Mouse (Mus musculus) urinary bladder, postnatal 14 days (tissue): ENCODE data around the gene Apol8.

Experiments
- DNase-seq: peaks from one replicate; pipeline ENCODE4 v3.0.0; 2021; ENCODE audit warnings: low spot score

The Apol8 gene

DNA sequence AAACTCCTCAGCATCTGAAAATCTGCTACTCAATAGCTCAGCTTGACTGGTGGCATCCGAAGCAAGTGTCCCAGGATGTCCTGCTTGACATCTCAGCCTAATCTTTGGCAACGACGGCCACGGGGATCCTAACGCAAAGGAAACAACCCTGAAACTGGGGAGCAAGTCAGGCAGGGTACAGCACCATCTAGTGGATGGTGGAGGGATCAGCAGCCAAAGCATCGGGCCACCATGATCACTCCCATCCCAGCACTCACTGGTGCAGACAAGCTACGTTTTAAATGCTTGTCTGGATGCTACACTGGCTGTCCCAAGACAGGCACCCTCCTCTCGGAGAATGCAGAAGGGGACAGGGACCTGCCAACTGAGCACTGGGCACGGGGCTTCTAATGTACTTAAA, at the start of gene Apol8:
Apol8 (minus strand) TSS at position 156 of the 400 bp plus-strand sequence.
- DNase-seq = peak; percentile 47

DNA sequence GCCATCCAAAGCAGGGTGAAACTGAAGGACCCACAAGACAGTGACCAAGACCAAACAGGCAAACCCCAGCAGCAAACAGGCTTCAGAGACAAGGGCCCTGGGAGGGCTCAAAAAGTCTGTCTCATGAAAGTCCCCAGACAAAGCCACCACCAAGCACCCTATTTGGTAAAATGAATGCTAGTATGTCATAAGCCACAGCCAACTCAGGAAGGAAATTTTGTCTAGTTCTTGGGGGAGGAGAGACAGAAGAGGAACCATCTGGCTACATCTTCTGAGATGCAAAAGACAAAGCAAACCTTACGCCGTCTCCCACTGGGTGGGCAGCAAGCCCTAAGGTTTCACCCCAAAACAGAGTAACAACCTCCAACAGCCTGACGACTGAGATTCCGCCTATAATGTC, 48.9 kb upstream of the Apol8 start:
- no peak for DNase-seq

DNA sequence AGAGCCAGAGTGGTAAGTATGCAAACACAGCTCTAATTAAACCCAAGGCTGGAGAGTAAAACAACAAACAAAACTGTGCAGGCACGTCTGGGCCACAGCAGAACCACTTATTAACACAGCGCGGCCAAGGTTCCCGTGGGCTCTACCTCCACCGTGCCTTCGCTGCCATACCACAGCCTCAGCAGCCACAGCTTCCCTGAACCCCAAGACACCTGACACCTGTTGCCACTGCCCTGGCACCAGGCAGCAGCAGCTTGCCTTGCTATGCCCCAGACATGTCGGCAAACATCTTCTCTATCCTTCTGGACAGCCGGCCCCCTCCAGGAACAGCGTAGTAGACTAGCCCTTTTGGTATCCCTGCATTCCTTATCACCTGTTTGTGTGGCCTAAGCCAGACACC, 48.1 kb upstream of the Apol8 start:
- no peak for DNase-seq

DNA sequence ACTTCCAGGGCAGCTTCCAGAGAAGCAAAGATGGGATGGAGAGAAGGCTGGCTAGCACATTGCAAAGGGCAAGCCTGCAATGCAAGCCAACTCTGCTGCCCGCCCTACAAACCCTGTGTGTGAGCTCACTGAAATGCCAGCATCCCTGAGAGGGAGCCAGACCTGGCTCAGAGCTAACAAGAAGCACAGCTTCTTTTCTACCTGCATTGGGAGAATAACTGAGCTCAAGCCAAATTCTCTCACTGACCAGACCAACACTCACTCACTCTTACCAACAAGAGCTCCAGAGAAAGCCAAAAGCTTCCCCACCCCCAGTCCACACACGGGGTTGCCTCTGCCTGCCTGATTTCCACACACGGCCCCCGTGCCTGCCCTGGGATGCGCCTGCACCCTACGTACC, 47.7 kb upstream of the Apol8 start:
- no peak for DNase-seq

DNA sequence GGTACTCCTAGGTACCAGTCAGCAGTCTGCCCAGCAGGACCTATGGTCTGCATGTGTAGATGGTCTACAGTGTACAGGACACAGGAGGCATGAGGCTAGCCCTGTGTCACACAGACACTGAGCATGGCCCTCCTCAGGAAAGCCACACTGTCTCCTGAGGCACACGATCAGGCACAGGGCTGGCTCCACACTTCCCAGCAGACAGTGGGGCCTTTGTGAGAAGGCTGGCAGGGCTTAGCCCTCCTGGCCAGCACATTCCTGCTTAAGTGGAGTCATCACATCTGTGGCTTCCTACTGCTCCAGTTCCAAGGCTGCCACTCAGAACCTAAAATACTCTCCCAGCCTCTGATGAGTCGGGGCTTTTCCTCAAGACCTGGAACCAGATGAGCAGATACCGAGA, 46.9 kb upstream of the Apol8 start:
- no peak for DNase-seq

DNA sequence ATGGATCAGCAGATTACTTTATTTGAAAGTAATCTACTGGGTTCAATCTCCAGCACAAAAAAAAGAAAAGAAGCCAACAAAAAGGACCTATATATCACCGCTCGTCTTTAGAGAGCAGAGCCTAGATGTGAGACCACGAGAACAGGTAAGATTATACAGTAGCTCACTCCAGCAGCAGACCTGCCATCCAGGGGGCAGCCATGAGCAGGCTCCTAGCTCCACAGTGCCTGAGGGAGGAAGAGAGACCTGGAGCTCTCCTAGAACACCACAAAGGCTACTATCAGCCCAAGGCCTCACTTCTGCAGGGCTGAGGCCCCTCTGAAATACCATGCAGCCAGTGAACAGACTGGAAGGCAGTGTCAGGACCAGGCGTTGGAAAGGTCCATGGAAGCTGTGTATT, 46.2 kb upstream of the Apol8 start:
- DNase-seq = no peak

DNA sequence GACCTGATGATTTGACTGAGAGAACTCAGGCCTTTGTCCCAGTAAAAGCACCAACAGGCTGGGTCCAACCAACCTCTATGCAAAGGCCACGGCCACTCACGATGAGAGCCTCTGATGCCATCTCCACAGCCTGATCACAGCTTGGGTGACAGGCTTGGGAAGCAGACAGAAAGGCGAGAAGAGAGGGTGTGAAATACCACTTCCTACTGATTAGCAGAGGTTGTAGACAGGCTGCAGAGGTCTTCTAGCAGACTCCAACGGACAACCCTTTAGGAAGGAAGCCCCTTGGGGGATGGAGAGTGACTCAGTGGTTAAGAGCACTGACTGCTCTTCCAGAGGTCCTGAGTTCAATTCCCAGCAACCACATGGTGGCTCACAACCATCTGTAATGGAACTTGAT, 44.4 kb upstream of the Apol8 start:
- no peak for DNase-seq

DNA sequence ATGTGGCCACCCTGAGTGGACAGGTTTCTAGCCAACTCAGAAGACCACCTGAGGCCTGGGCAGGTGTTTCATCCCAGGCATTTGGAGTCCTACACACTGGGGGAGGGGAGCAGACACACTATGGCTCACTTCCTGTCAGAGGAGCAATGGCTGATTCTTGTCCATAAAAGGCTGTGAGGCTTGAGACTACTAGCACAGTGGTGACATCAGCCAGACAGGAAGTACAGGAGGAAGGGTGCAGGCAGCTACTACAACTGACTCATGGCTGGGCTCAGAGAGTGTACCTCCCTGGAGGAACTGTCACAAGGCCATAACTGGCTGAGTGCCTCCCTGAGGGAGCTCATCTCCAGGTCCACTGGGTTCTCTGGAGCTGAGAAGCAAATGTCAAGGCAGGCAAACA, 43.7 kb upstream of the Apol8 start:
- DNase-seq = peak; percentile 76

DNA sequence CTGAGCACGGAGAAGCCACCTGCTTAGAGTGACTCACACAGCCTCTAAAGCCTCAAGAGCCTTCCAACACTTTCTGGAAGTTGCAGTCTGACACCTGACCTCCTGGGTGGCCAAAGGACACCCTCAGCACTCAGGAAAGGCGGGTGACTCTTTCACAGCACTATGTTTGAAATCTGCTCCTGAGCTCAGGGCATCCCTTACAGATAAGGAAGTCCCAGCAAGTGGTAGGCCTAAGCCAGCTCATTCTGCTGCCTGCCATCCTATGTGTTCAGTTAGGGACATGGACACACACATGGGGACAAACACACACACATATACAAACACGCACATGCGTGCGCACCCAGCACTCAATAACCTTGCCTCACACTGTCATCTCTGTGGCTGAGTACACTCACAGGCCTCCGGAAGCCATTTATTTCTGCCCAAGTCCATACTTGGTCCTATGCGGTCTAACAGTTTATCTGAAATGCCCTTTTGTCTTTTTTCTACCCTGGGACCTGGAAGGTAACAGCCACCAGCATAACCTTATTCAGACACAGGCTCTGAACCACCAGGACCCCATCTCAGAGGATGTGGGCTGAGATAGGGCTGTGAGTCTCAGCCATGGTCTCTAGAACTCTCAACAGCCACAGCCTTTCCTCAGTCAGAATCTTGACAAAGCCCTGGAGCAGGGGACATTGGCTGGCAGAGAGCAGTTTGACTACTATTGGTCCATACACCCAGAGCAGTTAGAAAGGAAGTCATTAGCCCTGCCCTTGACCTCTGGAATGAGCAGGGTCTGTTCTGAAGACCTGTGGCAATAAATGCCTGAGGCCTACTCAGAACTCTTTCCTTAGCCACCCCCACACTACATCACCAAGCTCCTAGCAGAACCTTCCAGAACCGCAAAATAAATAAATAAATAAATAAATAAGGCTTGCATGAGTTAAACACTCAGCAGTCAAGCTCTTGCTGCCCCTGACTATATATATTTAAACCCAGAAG, 43.0 kb upstream of the Apol8 start:
- DNase-seq = no peak

DNA sequence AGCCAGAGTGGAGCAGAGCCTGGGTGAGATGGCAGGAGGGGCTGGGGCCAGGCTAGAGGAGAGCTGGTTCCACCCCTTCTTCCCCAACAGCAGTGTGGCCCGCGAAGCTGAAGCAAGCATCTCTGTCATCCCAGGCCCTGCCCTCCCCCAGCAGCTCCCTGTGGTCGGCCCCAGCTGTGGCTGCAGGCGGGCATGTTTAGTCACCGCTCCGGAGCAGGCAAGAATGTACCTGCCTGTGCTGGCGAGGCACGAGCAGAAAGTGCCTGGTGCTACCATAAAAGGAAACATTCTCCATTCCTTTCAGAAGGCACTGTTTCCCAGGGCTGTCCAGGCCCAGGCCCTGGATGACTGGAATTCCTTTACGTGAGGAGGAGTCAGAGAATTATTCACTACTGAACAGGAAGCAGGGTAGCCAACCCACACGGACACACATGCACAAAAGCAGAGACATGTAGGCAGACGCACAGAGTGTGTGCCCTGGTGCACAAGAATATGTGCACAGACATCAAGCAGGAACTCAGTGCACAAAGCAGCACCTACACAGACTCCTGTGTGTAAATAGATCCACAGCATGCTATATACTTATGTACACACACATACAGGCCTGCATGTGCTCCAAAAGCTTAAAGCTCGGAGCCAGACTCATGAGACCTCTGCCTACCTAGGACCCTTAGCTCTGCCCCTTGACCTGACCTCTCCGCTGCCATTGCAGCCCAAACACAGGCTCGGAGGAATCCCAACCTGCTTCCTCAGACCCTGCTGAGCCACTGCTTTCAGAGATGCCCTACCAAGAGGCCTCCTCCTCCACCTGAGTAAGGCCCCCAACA, 42.1 kb upstream of the Apol8 start:
- DNase-seq = peak; percentile 87

DNA sequence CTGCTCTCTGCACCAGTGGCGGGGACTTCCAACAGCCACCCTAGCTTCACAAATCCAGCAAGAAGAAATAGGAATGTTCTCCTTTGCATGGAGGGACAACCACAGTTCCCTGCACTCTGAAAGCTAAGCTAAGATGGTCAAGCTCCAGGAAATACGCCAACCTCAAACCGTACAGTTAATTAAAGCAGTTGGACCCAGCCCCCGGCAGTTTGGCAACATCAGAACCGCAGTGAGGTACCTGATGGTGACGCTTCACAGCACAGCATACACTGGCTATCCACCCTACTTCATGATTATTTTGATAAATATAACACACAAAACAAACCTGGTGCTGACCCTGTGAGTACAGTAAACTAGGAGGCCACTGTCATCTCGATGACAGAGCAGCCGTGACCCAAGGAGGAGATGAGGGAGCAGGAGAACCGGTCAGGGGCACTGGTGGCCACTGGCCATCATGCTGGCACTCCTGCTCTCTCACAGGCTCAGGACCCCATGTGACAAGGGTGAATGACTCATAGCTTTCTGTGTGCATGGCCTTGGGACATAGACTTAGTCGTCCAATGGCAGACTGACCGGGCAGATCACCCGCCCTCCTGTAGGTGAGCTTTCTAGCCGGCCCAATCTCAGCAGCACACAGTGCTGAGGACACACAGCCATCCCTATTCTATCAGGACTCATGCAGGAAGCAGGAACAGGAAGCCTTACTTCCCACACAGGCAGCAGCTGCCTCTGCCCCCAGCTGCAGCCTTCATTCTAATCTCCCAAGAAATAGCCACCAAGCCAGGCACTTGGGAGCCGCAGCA, 41.0 kb upstream of the Apol8 start:
- peak; percentile 55 for DNase-seq

DNA sequence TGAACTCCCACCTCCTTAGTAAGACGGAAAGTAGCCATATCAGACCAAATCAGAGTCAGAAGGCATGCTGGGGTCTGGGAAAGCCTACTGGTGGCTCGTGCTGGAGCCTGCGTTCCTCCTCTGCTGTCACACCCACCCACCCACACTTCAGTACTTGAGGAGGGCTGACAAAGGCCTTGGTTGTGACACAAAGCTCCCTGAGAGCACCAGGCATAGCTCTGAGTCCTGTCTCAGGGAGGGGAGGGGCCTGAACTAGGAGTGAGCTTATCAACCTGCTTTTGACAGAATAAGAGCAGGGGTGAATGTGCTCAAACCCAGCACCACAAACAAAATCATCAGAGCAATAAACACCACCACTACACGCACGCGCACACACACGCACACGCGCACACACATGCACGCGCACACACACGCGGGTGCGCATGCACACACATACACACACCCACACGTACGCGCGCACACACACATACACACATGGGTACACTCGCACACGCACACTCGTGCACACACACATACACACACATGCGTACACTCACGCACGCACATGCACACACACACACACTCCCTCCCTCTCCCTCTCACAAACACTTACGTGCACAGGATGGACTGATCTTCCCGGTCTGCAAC, 39.7 kb upstream of the Apol8 start:
- no peak for DNase-seq

DNA sequence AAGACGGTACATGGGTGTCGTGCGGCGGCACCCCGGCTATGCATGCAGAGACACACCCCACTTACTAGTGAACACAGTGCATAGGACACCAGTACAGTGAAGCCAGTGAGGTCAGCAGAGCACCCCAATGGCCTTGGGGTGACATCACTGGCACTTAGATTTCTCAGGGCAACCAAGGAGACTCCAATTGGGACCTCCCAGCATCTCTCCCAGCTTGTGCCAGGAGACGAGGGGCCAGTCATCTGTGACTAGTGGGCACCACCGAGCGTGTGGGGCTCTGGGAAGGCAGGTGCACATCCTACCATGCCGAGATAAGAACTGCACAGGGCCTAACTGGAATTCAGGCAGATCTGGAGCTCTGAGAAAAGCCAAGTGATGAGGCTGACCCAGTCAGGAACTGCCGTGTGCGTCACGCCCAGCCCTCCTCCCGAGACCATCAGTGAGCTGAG, 38.1 kb upstream of the Apol8 start:
- no peak for DNase-seq

DNA sequence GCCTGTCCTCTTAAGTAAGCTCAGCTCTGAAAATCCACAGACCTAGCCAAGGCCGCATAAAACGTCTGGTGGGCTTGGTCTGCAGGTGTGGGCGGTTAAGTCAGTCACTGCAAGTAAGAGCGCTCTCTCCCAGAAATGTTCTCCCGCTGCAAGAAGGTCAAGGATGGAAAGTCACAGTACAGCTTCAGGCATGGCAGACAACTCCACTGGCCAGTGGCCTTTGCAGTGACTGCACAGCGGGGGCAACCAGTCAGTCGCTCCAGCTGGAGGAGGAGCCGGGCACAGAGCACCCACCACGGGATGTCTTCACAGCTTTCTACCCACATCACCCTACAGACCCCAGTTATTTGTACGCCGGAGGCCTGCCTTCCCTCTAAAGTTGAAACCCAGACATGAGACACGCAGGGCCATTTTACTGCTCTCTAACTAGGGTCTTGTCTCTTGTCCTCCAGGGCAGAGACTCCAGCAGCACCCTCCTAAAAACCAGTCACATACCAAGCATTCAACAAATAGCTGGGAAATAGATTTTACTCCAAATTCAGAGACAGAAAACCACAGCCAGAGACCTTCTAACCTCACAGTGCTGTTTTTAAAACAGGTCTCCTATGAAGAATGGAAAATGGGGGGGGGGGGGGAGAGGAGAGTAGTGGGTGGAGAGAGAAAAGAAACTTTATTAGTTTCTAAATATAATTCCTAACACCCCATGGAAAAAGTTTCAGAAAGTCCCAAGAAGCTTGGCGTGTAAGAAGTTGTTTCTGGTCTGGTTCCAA, 37.5 kb upstream of the Apol8 start:
- no peak for DNase-seq

DNA sequence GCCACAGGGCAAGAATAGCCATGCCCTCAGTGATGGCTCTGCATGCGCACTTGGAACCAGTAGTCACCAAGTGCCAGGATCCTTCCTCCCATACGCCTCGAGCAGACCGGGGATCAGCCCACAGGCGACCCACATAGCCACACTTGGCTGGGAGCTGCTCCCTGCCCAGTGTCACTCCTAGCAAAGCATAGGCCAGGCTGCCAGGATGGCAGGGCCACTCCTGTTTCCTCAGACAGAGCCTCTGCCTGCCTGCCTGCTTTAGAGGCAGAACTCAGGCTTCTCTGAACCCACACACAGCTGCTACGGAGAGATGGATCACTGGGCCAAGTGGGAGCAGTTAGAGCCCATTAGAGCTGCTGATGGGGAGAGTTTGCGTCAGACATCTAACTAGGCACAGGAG, 36.8 kb upstream of the Apol8 start:
- DNase-seq = no peak

DNA sequence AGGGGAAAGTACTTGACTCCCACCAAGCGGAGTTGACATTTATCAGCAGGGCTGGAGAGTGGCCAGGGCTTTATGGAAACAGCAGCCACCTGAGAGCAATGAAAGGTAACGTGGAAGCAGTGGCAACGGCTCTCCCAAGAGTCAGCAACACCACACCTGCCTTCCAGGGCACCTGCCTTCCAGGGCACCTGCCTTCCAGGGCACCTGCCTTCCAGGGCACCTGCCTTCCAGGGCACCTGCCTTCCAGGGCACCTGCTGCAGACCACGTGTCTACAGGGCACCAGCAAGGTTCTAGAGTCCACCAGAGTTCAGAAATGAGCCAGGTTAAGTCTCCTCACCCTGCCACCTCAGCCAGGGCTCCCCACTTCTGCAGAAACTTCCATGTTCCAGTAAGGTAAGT, 36.3 kb upstream of the Apol8 start:
- DNase-seq = no peak

DNA sequence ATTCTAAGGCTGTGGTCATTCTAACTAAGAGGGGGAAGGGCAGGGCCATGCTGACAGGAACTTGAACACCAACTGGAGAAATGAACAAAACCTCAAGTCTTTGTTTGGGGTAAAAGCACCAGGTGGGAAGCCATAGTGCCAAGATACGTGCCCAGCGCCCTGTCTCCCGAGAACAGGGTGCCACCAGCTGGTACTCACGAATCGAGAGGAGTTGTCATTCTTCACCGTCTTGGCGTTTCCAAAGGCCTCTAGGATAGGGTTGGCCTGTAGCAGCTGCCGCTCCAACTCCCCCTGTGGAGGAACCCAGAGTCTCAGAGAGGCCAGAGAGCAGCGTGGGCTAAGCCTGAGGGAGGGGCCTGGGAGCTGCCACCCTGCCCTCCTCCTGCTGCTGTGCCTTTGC, 35.3 kb upstream of the Apol8 start:
- no peak for DNase-seq

DNA sequence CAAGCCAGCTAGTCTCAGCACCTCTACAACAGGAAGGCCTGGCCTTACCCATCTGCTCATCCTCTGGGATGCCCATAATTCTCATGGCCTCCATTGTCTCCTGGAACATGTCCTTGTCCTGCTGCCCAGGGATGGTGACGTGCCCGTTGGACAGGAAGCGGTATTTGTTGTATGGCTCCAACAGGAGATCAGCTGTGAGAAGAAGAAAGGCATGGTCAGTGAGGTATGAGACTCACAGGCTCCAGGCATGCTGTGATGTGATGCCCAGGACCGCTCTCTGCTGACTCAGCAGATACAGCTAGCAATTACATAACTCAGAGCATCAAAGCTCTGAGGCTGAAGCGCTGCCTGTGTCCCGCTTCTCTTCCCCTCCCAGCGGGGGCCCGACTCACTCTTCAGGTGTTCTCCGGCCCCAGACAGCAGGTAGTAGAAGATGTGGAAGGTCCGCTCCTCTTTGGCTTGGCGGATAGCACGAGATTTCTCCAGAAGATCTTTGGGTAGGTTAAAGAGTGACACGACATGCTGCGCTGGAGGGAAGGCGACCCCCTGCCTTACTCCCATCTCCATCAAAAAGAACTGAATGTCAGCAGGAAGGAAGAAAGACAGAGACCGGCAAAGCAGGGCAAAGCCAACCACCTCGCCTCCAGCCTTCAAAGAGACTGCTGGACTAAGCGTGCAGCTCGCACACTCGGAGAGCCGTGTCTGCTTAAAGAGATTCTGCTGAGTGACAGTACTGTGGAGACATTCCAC, 34.0 kb upstream of the Apol8 start:
- no peak for DNase-seq

DNA sequence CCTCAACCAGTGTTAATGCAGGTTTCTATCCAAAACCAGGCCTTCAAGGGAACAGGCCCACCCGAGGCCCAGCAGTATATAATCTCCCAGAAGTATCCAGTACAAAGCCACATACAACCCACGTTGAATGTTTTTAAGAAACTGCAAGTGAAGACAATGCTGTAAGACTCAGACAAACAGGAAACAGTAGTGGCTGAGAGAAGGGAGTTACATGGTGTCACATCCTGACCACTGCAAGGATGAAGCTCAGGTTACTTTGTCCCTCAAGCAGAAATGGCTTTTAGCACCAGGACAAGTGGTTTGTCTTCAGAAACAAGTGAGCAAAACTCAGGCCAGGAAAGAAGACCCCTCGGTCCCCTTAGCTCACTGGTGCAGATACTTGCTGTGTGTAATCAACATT, 32.4 kb upstream of the Apol8 start:
- DNase-seq = no peak

DNA sequence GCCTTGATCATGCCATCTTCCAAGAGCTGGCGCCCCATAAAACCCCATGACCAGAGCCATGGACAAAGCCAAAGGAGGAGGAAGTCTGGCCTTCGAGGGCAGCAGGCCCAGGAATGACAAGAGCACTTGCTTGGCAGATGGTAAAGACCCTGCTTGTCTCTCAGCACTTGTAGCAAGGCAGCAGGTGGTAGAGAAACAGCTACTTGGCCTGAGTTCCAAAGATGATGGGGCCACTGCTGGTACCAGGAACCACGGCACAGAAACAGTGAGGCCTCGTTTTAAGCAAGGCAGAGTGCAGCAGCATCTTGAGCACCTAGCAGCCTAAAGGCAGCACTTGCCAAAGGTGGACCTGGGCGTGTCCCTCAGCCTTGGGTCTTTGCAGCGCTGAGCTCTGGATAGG, 31.6 kb upstream of the Apol8 start:
- DNase-seq = no peak
